Mouse (Mus musculus) cerebellum, postnatal 10 days (tissue): Measurements from ENCODE around the gene Sptbn4.

Experiments
- DNase-seq, 2 experiments: peaks; one replicate each; pipeline ENCODE4 v3.0.0; 2021; ENCODE audit warnings: mixed read lengths in 2 of 2

The Sptbn4 gene

DNA sequence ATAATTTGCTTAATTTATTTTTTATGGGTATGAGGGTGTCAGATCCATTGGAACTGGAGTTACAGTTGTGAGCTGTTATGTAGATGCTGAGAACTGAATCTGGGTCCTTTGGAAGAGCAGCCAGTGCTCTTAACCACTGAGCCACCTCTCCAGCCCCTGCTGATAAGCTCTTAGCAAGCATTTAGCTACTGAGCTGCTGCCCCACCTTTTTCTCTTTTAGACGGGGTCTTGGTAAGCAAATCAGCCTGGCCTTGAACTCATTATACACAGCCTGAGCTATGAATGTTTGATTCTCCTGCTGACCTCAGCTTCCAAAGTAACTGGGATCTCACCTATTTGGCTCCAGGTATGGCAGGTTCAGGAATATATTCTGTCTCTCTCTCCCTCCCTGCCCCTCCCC lies 66.5 kb downstream of the Sptbn4 start:
- no peak for DNase-seq

DNA sequence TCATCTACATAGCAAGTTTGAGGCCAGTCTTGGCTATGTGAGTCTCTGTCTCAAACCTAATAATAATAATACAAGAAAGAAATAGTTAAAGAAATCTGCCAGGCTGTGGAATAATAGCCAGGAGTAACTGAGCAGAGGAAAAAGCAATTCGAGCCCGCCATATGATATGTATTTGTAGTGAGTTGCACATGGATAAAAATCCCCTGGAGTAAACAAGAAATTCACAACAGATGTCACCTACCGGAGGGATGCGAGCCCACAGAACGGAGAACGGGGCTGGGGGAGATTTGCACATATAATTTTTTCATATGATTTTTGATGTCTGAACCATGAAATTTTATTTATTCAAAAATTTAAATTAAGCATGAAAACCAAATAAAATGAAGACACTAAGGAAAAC lies 67.7 kb downstream of the Sptbn4 start:
- DNase-seq, result no peak

- DNase-seq, result peak; percentile 82 to 86
Observed at GRCm38 (mm10) chr7:27378431-27378830, 69.1 kb downstream of the Sptbn4 start.

- peak in 1 of 2 experiments; percentile 29 for DNase-seq
Observed at GRCm38 (mm10) chr7:27375274-27375673, 72.2 kb downstream of the Sptbn4 start.

GRCm38 (mm10) chr7:27371715-27372462 lies 75.6 kb downstream of the Sptbn4 start:
- DNase-seq, result no peak

- DNase-seq, result no peak
Observed at GRCm38 (mm10) chr7:27369111-27369510, 78.4 kb downstream of the Sptbn4 start.

- no peak for DNase-seq
Observed at GRCm38 (mm10) chr7:27367976-27368375, 79.5 kb downstream of the Sptbn4 start.

DNA sequence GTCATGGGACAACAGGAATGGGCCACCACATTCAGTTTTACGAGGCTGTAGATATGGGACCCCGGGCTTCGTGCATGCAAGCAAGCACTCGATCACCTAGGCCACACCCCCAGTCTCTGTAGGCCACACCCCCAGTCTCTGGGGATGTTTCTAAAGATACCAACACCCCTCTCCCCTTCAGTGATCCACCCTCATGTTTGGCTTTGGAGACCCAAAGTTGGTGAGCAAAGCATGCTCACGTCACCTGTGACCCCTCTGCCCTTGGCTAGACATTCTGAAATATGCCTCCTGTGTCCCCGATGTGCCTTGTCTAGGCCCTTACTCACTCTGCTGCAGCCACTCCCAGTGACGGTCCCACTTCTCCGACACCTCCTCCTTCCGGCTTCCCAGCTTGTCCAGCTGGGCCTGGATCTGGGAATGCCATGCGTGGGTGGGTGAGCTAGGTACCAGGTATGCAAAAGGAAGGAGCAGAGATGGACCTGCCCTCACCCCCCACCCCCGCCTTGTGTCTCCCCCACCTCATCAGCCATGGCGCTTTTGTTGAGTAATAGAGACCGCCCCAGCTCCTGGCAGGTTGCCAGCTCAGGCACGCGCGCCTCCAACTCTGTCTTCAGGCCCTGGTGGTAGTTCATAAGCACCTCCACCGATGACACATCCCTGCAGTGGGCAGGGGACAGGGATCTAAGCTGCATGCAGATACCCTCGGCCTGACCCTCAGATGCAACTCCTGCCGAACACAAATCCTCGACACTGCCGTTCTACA lies 81.2 kb downstream of the Sptbn4 start:
- DNase-seq, result peak in 1 of 2 experiments; percentile 52

DNA sequence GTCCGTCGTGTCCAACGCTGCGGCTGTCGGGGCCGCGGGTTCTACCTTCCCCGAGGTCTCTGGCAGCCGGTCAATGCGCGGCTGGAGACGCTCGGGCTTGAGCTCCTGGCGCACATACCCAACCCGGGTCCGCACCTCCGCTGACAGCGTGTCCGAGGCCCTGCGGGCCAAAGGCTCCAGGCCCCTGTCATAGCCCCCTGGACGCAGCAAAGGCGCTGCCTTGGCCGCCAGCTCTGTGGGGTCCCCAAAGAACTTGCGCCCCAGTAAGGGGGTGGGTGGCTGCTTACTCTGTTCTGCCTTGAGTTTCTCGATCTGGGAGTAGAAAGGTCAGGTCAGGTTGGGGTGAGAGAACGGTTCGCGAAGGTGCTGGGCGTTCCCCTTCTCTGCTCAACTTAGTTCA lies 83.1 kb downstream of the Sptbn4 start:
- DNase-seq, result peak in 1 of 2 experiments; percentile 39

GRCm38 (mm10) chr7:27361283-27361946 lies 86.1 kb downstream of the Sptbn4 start:
- peak; percentile 99 to 100 for DNase-seq

GRCm38 (mm10) chr7:27360749-27361148 lies 86.7 kb downstream of the Sptbn4 start:
- DNase-seq, result no peak

DNA sequence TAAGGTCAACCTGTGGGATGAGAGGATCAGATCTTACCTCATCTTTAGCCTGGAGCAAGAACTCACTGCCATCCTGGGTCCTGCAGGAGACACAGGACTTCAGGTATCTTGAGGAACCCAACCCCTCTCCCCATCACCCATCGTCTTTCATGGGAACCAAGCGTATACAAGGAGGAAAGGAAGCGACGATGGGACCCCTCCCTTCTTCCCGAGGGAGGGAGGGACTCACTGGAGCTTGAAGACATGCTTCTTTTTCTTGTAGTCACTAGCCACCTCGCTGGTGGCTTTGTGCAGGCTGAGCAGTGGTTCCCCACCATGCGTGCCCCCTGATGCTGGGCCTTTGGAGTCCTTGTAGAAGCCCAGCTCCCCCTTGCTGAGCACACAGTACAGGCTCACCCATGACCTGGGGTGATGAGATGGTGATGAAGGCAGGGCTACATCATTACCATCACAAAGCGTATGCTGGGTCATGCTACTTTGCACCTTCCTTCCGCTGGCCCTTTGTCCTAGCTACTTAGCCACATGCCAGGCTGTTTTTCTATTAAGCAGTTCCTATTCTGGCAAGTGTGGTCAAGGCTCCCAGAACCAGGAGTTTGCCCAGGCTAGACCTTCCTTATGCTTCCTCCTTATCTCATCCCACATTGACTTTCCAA lies 87.7 kb downstream of the Sptbn4 start:
- DNase-seq, result no peak

GRCm38 (mm10) chr7:27359162-27359561 lies 88.3 kb downstream of the Sptbn4 start:
- DNase-seq, result no peak

- DNase-seq, result no peak
Observed at GRCm38 (mm10) chr7:27357595-27357978, 89.9 kb downstream of the Sptbn4 start.

GRCm38 (mm10) chr7:27356861-27357594 lies 90.5 kb downstream of the Sptbn4 start, which contains the start of gene Gm20479:
TSS of gene Gm20479 (minus strand) at chr7:27357419.
- DNase-seq, result peak in 1 of 2 experiments; percentile 52

GRCm38 (mm10) chr7:27356248-27356647 lies 91.2 kb downstream of the Sptbn4 start:
- DNase-seq, result peak; percentile 62 to 68

- peak; percentile 93 for DNase-seq
Observed at GRCm38 (mm10) chr7:27355745-27356240, 91.7 kb downstream of the Sptbn4 start, which contains the start of gene Shkbp1. TSS of gene Shkbp1 (minus strand) at chr7:27356019.

GRCm38 (mm10) chr7:27355261-27355660 lies 92.2 kb downstream of the Sptbn4 start:
- no peak for DNase-seq

GRCm38 (mm10) chr7:27354783-27355182 lies 92.7 kb downstream of the Sptbn4 start:
- DNase-seq, result no peak

GRCm38 (mm10) chr7:27354144-27354543 lies 93.3 kb downstream of the Sptbn4 start:
- peak in 1 of 2 experiments; percentile 42 for DNase-seq

DNA sequence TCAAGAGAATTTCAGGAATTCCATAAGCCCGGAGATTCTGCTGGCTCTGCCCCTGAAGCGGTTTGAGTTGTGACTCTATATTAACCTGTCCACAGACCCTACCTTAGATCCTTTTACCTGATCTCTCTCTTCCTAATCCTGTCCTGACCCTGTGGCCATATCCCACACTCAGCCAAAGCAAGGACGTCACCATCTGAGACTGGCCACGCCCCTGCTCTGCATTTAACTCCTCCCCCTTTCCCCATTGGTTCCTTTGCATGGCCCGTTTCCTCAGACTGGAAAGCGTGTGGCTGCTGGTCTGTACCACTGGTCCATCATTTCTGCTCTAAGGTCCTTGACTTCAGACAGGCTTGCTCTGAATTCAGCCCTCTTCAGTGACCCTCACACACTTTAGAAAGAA lies 102.0 kb downstream of the Sptbn4 start:
- no peak for DNase-seq

GRCm38 (mm10) chr7:27342595-27342994 lies 104.9 kb downstream of the Sptbn4 start:
- no peak for DNase-seq
